Mouse (Mus musculus) spleen, adult 2 months (tissue): ENCODE data around the gene Plvap.

Experiments
- CTCF ChIP-seq: fragments of 200-500 bp; IDR thresholded peaks from 2 replicates; pipeline ENCODE4 v1.5.1; 2011; ENCODE audit warnings: mild to moderate bottlenecking, inconsistent platforms; ENCODE audit not compliant: insufficient read depth, insufficient read length, insufficient replicate concordance; ENCODE audit errors: extremely low read depth
- POLR2A ChIP-seq: fragments of 200-500 bp; IDR thresholded peaks from 2 replicates; pipeline ENCODE4 v1.6.1; 2011; ENCODE audit warnings: low read depth, low read length, inconsistent platforms

DNA sequence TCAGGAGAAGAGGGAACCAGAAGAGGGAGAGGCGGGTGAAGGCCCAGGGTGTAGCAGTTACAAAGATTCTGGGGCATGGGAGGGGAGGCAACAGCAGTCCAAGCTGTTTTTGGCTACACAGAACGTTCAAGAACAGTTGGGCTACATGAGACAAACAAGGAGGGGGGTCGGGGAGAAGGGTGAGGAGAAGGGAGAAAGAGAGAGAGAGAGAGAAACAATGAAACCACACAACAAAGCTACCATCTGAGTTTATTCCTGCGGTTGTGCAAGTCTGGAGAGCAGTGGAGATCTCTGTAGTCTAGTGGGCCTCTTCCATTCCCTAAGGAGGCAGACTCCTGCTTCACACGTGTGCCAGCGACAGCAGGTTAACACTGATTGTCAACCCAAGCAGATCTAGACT, 42.4 kb upstream of the Plvap start:
- TF ChIP-seq CTCF (no peak), POLR2A (no peak)
